In the genomic region with DNA sequence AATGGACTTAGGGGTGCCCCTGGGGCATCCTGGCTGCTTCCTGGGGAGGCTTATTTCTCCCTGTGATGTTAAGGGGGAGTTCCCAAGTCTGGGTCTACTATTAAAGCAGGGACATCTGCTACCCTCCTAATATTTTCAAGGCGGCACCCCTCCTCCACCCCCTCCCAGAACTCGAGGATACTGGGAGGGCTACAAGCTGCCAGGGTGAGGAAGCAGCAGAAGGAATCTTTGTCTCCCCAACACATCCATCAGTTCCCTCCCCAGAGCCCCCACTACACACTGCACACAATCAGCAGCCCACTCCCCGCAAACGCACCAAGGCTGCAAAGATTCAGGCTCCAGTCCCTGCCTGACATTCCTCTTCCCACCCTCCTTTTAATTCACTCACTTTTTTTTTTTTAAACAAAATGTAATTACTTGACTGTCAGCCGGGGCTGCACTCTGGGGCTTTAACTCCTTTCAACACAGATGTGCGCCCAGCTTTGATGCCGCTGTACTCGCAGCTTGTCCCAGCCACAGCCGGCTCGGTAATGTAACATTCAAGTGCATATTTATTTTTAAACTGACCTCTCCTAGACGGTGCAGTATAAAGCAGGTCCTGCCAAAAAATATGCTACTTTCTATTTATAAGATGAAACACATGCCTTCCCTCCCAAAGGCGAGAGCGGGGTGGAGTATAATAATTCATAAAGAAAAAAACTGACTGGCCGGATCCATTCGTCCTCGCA, we compare ENCODE assay signal across 8 mouse cellular contexts. TPM values are rescaled to one million over a fixed set of nuclear protein-coding genes. Genes with fewer than 3 reads are reported as not detected.
A peak's percentile ranks its signal among the peaks of the same experiment; 100 is the strongest.
DNase-seq lines count a peak whose midpoint lies in the region; ATAC-seq lines count a peak whose summit lies in the region.

No protein-coding gene starts in this region.

- H3K36me3 ChIP-seq in heart, embryonic 16.5 days (ENCODE audit: control insufficient read depth, insufficient read depth) = no peaks in the 10 kb centered on the region
- H3K36me3 ChIP-seq in liver, embryonic 11.5 days (ENCODE audit: control insufficient read depth, insufficient read depth, low read length) = no peaks in the 10 kb centered on the region

- peak overlapping the region; percentile 91 for H3K27ac ChIP-seq in heart, embryonic 16.5 days (ENCODE audit: low read length)
- peak overlapping the region; percentile 7; the same call in 1 of the 2 replicates for H3K27ac ChIP-seq in liver, embryonic 11.5 days (ENCODE audit: low read depth, low read length)

- H3K4me3 ChIP-seq in heart, embryonic 16.5 days (ENCODE audit: low read length) = peak overlapping the region; percentile 73
- peak overlapping the region; percentile 84 for H3K4me3 ChIP-seq in liver, embryonic 11.5 days (ENCODE audit: low read depth, low read length)

- peaks cover 45% of the 10 kb centered on the region for H3K4me1 ChIP-seq in heart, embryonic 16.5 days (ENCODE audit: control insufficient read depth, insufficient read depth, low read length)
- H3K4me1 ChIP-seq in liver, embryonic 11.5 days (replicated peaks; ENCODE audit: control insufficient read depth, insufficient read depth, low read length) = peaks cover 37% of the 10 kb centered on the region

- peak overlapping the region; percentile 88 for H3K9ac ChIP-seq in heart, embryonic 16.5 days (ENCODE audit: low read length)
- H3K9ac ChIP-seq in liver, embryonic 11.5 days (ENCODE audit: low read depth, low read length) = peak overlapping the region; percentile 90

- ATAC-seq in heart, embryonic 16.5 days (replicated peaks; ENCODE audit: extremely low read depth, insufficient read depth, low FRiP score) = peak; percentile 53
- ATAC-seq in liver, embryonic 11.5 days (replicated peaks; ENCODE audit: low FRiP score) = no peak

- no peaks in the 10 kb centered on the region for H3K9me3 ChIP-seq in heart, embryonic 16.5 days (replicated peaks; ENCODE audit: control insufficient read depth, low read length)
- no peaks in the 10 kb centered on the region for H3K9me3 ChIP-seq in liver, embryonic 11.5 days (ENCODE audit: control insufficient read depth, low read length)

- H3K27me3 ChIP-seq in heart, embryonic 16.5 days (ENCODE audit: control insufficient read depth, insufficient read depth, low read length) = no peaks in the 10 kb centered on the region
- H3K27me3 ChIP-seq in liver, embryonic 11.5 days (replicated peaks; ENCODE audit: control insufficient read depth, insufficient read depth, low read length) = peaks cover 11% of the 10 kb centered on the region

- WGBS in heart, embryonic 16.5 days = 6% methylated on average over 16 of the region's 16 CpGs
- WGBS in liver, embryonic 11.5 days = 9% methylated on average over 16 of the region's 16 CpGs

- intact Hi-C loops in heart, postnatal 25 days (cut with DNase I) = loop anchor here (2.0 to 10.0 kb wide), 3 partner anchors 15 to 239 kb away; no protein-coding TSS in a partner anchor

- H3K4me2 ChIP-seq in heart, embryonic 16.5 days (ENCODE audit: low read depth, low read length) = peak overlapping the region; percentile 80
- H3K4me2 ChIP-seq in liver, embryonic 11.5 days = peak overlapping the region; percentile 99

- peak; percentile 93 for DNase-seq in heart, adult 11 months
- no peak for DNase-seq in heart, postnatal 25 days (ENCODE audit: low spot score)
- DNase-seq in embryo, embryonic 9.5 days (ENCODE audit: extremely low spot score) = peak; percentile 23
- peak; percentile 32 for DNase-seq in liver, embryonic 11.5 days (ENCODE audit: low spot score)
- peak; percentile 83 for DNase-seq in skeletal muscle tissue, adult 2 months (ENCODE audit: low read depth, low spot score)
- DNase-seq in frontal cortex, postnatal 14 days (ENCODE audit: low spot score in 2 of 2) = no peak
- DNase-seq in layer of hippocampus, postnatal 36 days = no peak

RNA-seq across cellular contexts. Expression of a gene that starts 1.3 kb away (rescaled TPM):
- 10 to 100 TPM; 33.0 to 39.4 TPM for total RNA-seq in heart, postnatal 25 days (2021)
- 72.3 and 73.7 TPM in 2 replicates for polyA plus RNA-seq in heart, embryonic 16.5 days (2015; fragmentation: Nextera tagmentation; extraction: Ambion mirVana)
- polyA plus RNA-seq in liver, embryonic 11.5 days (2014; fragmentation: Nextera tagmentation; extraction: Ambion mirVana) = 46.8 and 50.6 TPM in 2 replicates
- 1 to 10 TPM; 3.4 to 5.1 TPM for total RNA-seq in layer of hippocampus, postnatal 36 days (2021)

Comparison
In these comparisons a context has a peak if more than half of its experiments do, and no peak if none do; other contexts are left out.
1. DNase-seq: peak in heart, adult 11 months (single experiment), embryo, embryonic 9.5 days (single experiment), liver, embryonic 11.5 days (single experiment) and skeletal muscle tissue, adult 2 months (single experiment); none in heart, postnatal 25 days (single experiment), frontal cortex, postnatal 14 days (0 of 2) and layer of hippocampus, postnatal 36 days (0 of 2).
2. RNA of a gene that starts 1.3 kb away (total RNA-seq): 33.0 to 39.4 TPM in heart, postnatal 25 days; 3.4 to 5.1 TPM in layer of hippocampus, postnatal 36 days; every median in the first group is over 4 times any median in the second.